Mouse (Mus musculus): ENCODE results near the gene Rps6kl1. TPM values are rescaled to one million over a fixed set of nuclear protein-coding genes. Genes with fewer than 3 reads are reported as not detected.
A peak's percentile ranks its signal among the peaks of the same experiment; 100 is the strongest.

Rps6kl1 gene
- polyA plus RNA-seq, 2 experiments = 0.31 to 0.57 TPM

GRCm38 (mm10) chr12:85195086-85195485, 44.0 kb upstream of the Rps6kl1 start:
- 64% methylated on average over 5 of the region's 5 CpGs for WGBS (ENCODE audit: insufficient replicate concordance)
- TF ChIP-seq CTCF (IDR thresholded peaks at IDR 0.05; ENCODE audit: low read depth) (no peak), EP300 (IDR thresholded peaks at IDR 0.05; ENCODE audit: low read depth) (no peak)
- Histone ChIP-seq H3K4me3 (ENCODE audit: insufficient read depth in 1 of 2, low read depth in 2 of 2, low read length in 2 of 2) (no peak overlapping the region), H3K27ac (no peak overlapping the region), H3K27me3 (ENCODE audit: control insufficient read depth, insufficient read depth, low read length) (no peaks in the 10 kb centered on the region), H3K9ac (replicated peaks) (no peak overlapping the region), H3K36me3 (replicated peaks; ENCODE audit: control insufficient read depth, insufficient read depth, low read depth) (no peaks in the 10 kb centered on the region), H3K4me2 (ENCODE audit: low read depth) (no peak overlapping the region), H3K4me1 (replicated peaks; ENCODE audit: control insufficient read depth in 2 of 2, insufficient read depth in 2 of 2, low read length in 1 of 2) (no peaks in the 10 kb centered on the region), H3K9me3 (ENCODE audit: control insufficient read depth, low read length) (no peaks in the 10 kb centered on the region)
- DNase-seq (ENCODE audit: low read depth in 3 of 3, low spot score in 3 of 3) (no peak), ATAC-seq (ENCODE audit: insufficient read depth) (no peak)

- Histone ChIP-seq H3K27me3 (ENCODE audit: control insufficient read depth, insufficient read depth, low read length) (no peaks in the 10 kb centered on the region), H3K27ac (no peak overlapping the region), H3K4me3 (ENCODE audit: insufficient read depth in 1 of 2, low read depth in 2 of 2, low read length in 2 of 2) (no peak overlapping the region), H3K9me3 (ENCODE audit: control insufficient read depth, low read length) (no peaks in the 10 kb centered on the region), H3K4me1 (replicated peaks; ENCODE audit: control insufficient read depth in 2 of 2, insufficient read depth in 2 of 2, low read length in 1 of 2) (no peaks in the 10 kb centered on the region), H3K4me2 (ENCODE audit: low read depth) (no peak overlapping the region), H3K9ac (replicated peaks) (no peak overlapping the region), H3K36me3 (replicated peaks; ENCODE audit: control insufficient read depth, insufficient read depth, low read depth) (no peaks in the 10 kb centered on the region)
- ATAC-seq (ENCODE audit: insufficient read depth) (no peak), DNase-seq (ENCODE audit: low read depth in 3 of 3, low spot score in 3 of 3) (no peak)
- TF ChIP-seq EP300 (IDR thresholded peaks at IDR 0.05; ENCODE audit: low read depth) (no peak), CTCF (IDR thresholded peaks at IDR 0.05; ENCODE audit: low read depth) (no peak)
- WGBS (ENCODE audit: insufficient replicate concordance) = 64% methylated on average over 4 of the region's 4 CpGs
These were observed 43.6 kb upstream of the Rps6kl1 start for GRCm38 (mm10) chr12:85194623-85195018.

GRCm38 (mm10) chr12:85193923-85194622, 43.0 kb upstream of the Rps6kl1 start:
- ATAC-seq (ENCODE audit: insufficient read depth) (no peak), DNase-seq (ENCODE audit: low read depth in 3 of 3, low spot score in 3 of 3) (no peak)
- Histone ChIP-seq H3K9me3 (ENCODE audit: control insufficient read depth, low read length) (no peaks in the 10 kb centered on the region), H3K4me1 (replicated peaks; ENCODE audit: control insufficient read depth in 2 of 2, insufficient read depth in 2 of 2, low read length in 1 of 2) (no peaks in the 10 kb centered on the region), H3K36me3 (replicated peaks; ENCODE audit: control insufficient read depth, insufficient read depth, low read depth) (no peaks in the 10 kb centered on the region), H3K27ac (no peak overlapping the region), H3K27me3 (ENCODE audit: control insufficient read depth, insufficient read depth, low read length) (no peaks in the 10 kb centered on the region), H3K9ac (replicated peaks) (no peak overlapping the region), H3K4me3 (ENCODE audit: insufficient read depth in 1 of 2, low read depth in 2 of 2, low read length in 2 of 2) (no peak overlapping the region), H3K4me2 (ENCODE audit: low read depth) (no peak overlapping the region)
- 72% methylated on average over 11 of the region's 11 CpGs for WGBS (ENCODE audit: insufficient replicate concordance)
- TF ChIP-seq EP300 (IDR thresholded peaks at IDR 0.05; ENCODE audit: low read depth) (no peak), CTCF (IDR thresholded peaks at IDR 0.05; ENCODE audit: low read depth) (no peak)

GRCm38 (mm10) chr12:85193146-85193545, 42.1 kb upstream of the Rps6kl1 start:
- no peaks in the 10 kb centered on the region for H3K36me3 ChIP-seq (replicated peaks; ENCODE audit: control insufficient read depth, insufficient read depth, low read depth)
- DNase-seq (ENCODE audit: low read depth in 3 of 3, low spot score in 3 of 3) = no peak
- no peaks in the 10 kb centered on the region for H3K27me3 ChIP-seq (ENCODE audit: control insufficient read depth, insufficient read depth, low read length)
- no peak overlapping the region for H3K27ac ChIP-seq
- 63% methylated on average over 10 of the region's 10 CpGs for WGBS (ENCODE audit: insufficient replicate concordance)
- no peaks in the 10 kb centered on the region for H3K4me1 ChIP-seq (replicated peaks; ENCODE audit: control insufficient read depth in 2 of 2, insufficient read depth in 2 of 2, low read length in 1 of 2)
- H3K4me2 ChIP-seq (ENCODE audit: low read depth) = no peak overlapping the region
- H3K9ac ChIP-seq (replicated peaks) = no peak overlapping the region
- TF ChIP-seq CTCF (IDR thresholded peaks at IDR 0.05; ENCODE audit: low read depth) = no peak
- no peak for TF ChIP-seq EP300 (IDR thresholded peaks at IDR 0.05; ENCODE audit: low read depth)
- ATAC-seq (ENCODE audit: insufficient read depth) = no peak
- no peaks in the 10 kb centered on the region for H3K9me3 ChIP-seq (ENCODE audit: control insufficient read depth, low read length)
- H3K4me3 ChIP-seq (ENCODE audit: insufficient read depth in 1 of 2, low read depth in 2 of 2, low read length in 2 of 2) = no peak overlapping the region

- H3K27ac ChIP-seq = no peak overlapping the region
- no peaks in the 10 kb centered on the region for H3K4me1 ChIP-seq (replicated peaks; ENCODE audit: control insufficient read depth in 2 of 2, insufficient read depth in 2 of 2, low read length in 1 of 2)
- H3K9me3 ChIP-seq (ENCODE audit: control insufficient read depth, low read length) = no peaks in the 10 kb centered on the region
- H3K4me3 ChIP-seq (ENCODE audit: insufficient read depth in 1 of 2, low read depth in 2 of 2, low read length in 2 of 2) = no peak overlapping the region
- no peak for ATAC-seq (ENCODE audit: insufficient read depth)
- H3K9ac ChIP-seq (replicated peaks) = no peak overlapping the region
- TF ChIP-seq CTCF (IDR thresholded peaks at IDR 0.05; ENCODE audit: low read depth) (no peak), EP300 (IDR thresholded peaks at IDR 0.05; ENCODE audit: low read depth) (no peak)
- no peak overlapping the region for H3K4me2 ChIP-seq (ENCODE audit: low read depth)
- H3K36me3 ChIP-seq (replicated peaks; ENCODE audit: control insufficient read depth, insufficient read depth, low read depth) = no peaks in the 10 kb centered on the region
- WGBS (ENCODE audit: insufficient replicate concordance) = 20% methylated on average over 19 of the region's 19 CpGs
- DNase-seq (ENCODE audit: low read depth in 3 of 3, low spot score in 3 of 3) = peak in 1 of 3 experiments; percentile 17
- H3K27me3 ChIP-seq (ENCODE audit: control insufficient read depth, insufficient read depth, low read length) = no peaks in the 10 kb centered on the region
These were observed 41.5 kb upstream of the Rps6kl1 start for GRCm38 (mm10) chr12:85192461-85193108.

All from liver, embryonic 14.5 days (tissue).